Mouse (Mus musculus) spleen, postnatal 14 days (tissue): Measurements from ENCODE around the gene Col24a1.

ENCODE experiments used
- DNase-seq, 2 experiments: peaks; one replicate each; pipeline ENCODE4 v3.0.0; 2021 to 2022; ENCODE audit warnings: low spot score in 2 of 2

The Col24a1 gene

GRCm38 (mm10) chr3:145292337-145293134 is at the start of gene Col24a1:
TSS of gene Col24a1 (plus strand) at chr3:145292472.
- DNase-seq: no peak

- no peak for DNase-seq
These were observed 44.2 kb upstream of the Col24a1 start for GRCm38 (mm10) chr3:145248040-145248439.

- DNase-seq: no peak
These were observed 39.2 kb upstream of the Col24a1 start for GRCm38 (mm10) chr3:145253066-145253465.

- no peak for DNase-seq
These were observed 37.4 kb upstream of the Col24a1 start for GRCm38 (mm10) chr3:145254764-145255396.

GRCm38 (mm10) chr3:145256647-145257046 is 35.6 kb upstream of the Col24a1 start:
- DNase-seq: no peak

GRCm38 (mm10) chr3:145259678-145260077 is 32.6 kb upstream of the Col24a1 start:
- DNase-seq: no peak

GRCm38 (mm10) chr3:145263131-145263530 is 29.1 kb upstream of the Col24a1 start:
- no peak for DNase-seq

- no peak for DNase-seq
These were observed 24.2 kb upstream of the Col24a1 start for GRCm38 (mm10) chr3:145268066-145268465.

GRCm38 (mm10) chr3:145274191-145274590 is 18.1 kb upstream of the Col24a1 start:
- no peak for DNase-seq

- DNase-seq: no peak
These were observed 935 bp downstream of the Col24a1 start for GRCm38 (mm10) chr3:145293207-145293606.

GRCm38 (mm10) chr3:145293623-145294307 is 1.5 kb downstream of the Col24a1 start:
- DNase-seq: no peak

GRCm38 (mm10) chr3:145299980-145300591 is 7.8 kb downstream of the Col24a1 start:
- no peak for DNase-seq

GRCm38 (mm10) chr3:145305311-145305710 is 13.0 kb downstream of the Col24a1 start:
- DNase-seq: no peak

- DNase-seq: no peak
These were observed 14.9 kb downstream of the Col24a1 start for GRCm38 (mm10) chr3:145307209-145307608.

GRCm38 (mm10) chr3:145320587-145321274 is 28.5 kb downstream of the Col24a1 start:
- no peak for DNase-seq

- DNase-seq: no peak
These were observed 33.1 kb downstream of the Col24a1 start for GRCm38 (mm10) chr3:145325402-145325801.

- DNase-seq: no peak
These were observed 39.4 kb downstream of the Col24a1 start for GRCm38 (mm10) chr3:145331642-145332041.

GRCm38 (mm10) chr3:145334046-145334445 is 41.8 kb downstream of the Col24a1 start:
- no peak for DNase-seq

GRCm38 (mm10) chr3:145337161-145337560 is 44.9 kb downstream of the Col24a1 start:
- DNase-seq: no peak

- DNase-seq: no peak
These were observed 47.7 kb downstream of the Col24a1 start for GRCm38 (mm10) chr3:145339851-145340499.

GRCm38 (mm10) chr3:145348690-145349089 is 56.4 kb downstream of the Col24a1 start:
- no peak for DNase-seq
